Mouse (Mus musculus): Measurements from ENCODE around the gene Usp25.

The Usp25 gene

DNA sequence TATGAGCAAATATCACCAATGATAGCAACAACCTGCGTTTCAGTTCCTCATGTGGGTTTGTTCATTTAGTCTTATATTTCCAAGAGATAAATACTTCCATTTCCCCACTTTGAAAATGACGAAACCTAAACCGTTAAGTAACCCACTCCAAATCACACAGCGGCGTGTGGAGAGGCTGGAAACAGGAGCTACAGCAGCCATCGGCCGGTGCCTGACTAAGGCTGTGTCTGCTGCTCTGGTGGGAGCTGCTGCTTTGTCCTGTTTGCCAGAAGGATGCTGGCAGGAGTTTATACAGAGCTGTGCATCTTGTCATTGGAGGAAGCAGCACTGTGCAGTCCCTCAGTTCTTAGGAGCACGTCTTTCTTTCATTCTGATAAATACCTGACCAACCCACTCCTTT is 21.2 kb downstream of the Usp25 start:
- DNase-seq (ENCODE audit: low spot score in 2 of 2): no peak

DNA sequence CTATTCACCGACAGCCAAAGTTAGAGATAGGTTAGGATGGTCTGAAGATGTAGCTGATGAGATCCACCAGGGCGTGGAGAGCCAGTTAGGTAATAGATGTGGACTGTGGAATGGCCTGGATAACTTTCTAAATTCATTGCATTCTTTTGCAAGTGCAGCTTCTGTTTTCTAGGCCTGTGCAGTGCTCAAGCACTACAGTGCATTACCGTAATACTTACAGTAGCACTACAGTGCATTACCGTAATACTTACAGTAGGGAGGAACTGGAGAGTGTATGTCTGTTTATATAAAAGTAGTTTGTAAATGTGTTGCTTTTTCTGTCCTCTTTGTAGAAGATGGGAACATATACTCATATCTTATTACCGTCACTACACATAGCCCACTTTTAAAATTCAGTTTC is 28.1 kb downstream of the Usp25 start:
- no peak for DNase-seq (ENCODE audit: low spot score in 2 of 2)

DNA sequence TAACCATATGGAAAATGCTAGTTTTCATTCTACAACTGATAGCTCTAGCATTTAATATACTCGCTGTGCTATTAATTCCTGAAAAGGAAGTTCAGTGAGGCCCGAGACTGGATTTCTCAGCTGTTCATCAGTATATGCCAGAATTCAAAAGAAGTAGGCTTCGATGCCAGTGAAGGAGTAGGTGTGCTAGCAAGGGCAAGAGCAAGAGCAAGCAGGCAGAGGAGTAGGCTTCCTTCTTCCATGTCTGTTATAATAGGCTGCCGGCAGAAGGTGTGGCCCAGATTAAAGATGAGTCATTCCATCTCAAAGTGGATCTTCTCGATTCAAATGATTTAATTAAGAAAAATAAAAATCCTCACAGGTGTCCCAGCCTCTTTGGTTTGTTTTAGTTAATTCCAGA is 30.0 kb downstream of the Usp25 start:
- DNase-seq (ENCODE audit: low spot score in 2 of 2): no peak

DNA sequence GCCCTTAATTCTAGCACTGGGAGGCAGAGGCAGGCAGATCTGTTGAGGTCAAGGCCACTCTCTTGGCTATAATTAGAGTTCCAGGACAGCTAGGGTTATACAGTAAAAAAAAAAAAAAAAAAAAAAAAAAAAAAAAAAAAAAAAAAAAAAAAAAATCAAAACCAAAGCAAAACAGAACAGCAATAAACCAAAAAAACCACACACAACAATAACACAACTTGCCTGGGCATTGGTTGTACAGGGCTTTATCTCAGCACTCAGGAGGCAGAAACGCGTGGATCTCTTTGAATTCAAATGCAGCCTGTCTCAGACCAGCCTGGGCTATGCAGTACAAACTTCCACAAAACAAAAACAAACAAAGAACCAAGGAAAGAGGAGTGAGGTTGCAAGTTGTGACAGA is 40.7 kb downstream of the Usp25 start:
- DNase-seq (ENCODE audit: low spot score in 2 of 2): no peak

DNA sequence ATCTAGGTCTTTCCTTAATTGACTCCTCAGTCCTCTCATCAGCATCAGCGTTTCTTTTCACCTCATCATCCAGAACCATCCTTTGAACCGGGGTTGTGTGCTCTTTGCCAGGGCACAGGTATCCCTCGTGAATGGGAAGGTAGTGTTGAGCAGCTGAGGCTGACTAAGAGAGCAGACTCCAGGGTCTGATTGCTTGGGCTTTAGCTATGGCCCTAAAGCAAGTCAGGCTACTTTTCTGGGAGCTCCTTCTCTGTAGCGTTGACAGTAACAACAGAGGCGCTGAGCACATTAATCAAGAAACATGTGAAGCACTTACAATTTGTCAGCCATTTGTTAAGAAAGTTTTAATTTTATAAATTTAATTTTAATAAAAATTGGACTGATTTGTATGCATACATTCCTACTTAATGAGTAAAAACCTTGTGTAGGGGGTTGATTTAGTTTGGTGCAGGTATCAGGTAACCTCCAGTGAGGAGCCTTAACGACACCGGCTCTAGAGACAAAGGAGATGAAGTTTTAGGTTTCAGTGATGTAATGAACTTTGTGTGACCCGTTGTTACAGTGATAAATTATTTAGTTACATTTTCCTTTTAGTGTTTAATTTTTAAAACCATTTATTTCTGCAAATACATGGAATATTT is 42.1 kb downstream of the Usp25 start:
- DNase-seq (ENCODE audit: low spot score in 2 of 2): no peak

DNA sequence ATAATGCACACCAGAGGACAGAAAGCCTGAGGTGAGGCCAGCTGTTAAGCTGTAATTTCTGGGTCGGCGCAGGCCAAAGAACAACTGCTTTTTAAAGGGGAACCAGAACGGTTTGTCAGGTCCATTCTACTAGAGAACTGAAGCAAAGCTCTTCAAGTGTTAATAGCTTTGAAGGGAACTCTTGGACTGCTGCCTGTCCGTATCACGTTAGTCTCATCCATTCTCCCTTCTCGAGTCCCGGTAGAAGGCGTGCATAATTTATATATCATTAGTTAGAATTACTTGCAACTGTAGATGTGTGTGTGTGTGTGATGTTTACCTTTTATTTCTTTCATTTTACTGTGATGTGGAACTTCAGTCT is 42.6 kb downstream of the Usp25 start:
- no peak for DNase-seq (ENCODE audit: low spot score in 2 of 2)

DNA sequence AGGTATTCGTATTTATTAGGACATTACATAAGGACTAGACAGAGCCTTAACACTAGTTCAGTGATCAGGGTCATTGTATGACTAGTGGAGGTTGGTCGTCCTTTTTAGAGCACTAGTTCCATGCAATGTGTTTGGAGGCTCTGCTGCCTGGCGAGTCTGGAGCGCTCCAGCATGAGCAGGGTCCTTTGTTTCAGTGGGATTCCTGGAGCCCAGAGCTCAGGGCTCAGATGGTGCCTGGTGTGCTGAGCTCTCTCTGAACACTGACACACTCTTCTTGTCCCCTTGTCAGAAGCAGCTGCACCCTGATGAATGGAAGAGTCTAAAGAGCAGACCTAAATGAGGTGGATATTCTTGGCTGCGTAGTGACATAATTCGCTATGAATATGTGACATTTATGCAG is 45.1 kb downstream of the Usp25 start:
- DNase-seq (ENCODE audit: low spot score in 2 of 2): no peak

DNA sequence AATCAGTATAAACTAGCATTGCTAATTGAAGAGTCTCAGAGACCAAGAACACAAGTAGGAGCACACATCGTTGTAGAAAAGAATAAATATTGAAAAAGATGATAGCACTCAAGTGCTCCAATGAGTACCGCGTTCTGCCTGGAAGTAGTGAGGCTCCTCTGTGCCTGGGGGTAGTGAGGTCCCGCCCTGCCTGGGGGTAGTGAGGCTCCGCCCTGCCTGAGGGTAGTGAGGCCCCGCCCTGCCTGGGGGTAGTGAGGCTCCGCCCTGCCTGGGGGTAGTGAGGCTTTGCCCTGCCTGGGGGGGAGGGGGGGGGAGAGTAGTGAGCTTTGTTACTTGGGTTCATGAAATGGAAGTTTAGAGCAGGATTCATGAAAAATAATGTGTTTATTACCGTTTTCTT is 46.7 kb downstream of the Usp25 start:
- DNase-seq (ENCODE audit: low spot score in 2 of 2): peak; percentile 56 to 76

DNA sequence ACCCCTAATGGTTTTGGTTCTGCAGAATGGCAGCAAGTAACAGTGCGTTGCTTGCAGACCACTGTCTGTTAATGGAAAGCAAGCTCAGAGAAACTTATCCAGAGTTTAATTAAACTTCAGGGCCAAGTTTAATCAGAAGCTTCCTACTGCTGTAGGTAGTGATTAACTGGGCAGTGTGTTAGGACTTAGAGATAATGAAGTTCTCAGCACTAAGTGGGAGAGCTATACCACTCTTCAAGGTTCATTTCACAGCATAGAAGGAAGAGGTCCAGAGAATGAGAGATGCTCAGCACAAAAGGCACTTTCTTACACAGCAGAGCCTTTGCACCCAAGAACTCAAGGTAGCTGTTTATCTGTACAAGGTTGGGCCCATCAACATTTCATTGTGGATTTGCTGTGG is 50.4 kb downstream of the Usp25 start:
- DNase-seq (ENCODE audit: low spot score in 2 of 2): no peak

DNA sequence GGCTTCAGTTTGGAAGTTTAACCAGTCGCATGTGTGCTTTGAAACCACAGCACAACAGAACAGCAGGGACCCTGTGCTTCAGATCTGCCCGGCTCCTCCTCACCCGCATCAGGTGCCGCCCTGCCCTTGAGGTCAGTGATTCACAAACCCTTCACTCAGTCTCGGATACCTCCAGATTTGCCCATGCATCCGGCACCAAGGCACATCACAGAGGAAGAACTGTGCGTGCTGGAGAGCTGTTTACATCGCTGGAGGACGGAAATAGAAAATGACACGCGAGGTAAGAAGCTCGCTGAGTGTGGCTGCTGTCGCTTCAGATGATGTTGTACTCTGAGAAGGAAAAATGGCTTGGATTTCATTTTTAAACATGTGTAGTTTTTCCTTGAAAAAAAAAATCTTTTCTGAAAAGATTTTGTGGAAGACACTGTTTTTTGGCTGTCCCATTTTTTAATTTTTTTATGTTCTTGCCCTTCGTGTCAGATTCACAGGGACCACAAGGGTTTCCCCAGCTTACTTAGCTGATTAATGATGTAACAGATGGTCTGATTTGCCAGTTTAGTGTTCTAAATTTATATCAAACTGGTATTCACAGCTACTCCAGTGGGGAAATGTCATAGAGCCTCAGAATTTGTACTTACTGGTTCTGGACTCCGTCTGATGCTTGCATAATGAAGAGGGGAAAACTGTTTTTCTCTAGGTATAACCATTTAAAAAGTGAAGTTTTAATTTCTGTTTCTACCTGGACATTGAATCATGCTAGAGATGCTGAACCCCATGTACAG is 63.6 kb downstream of the Usp25 start:
- no peak for DNase-seq (ENCODE audit: low spot score in 2 of 2)

DNA sequence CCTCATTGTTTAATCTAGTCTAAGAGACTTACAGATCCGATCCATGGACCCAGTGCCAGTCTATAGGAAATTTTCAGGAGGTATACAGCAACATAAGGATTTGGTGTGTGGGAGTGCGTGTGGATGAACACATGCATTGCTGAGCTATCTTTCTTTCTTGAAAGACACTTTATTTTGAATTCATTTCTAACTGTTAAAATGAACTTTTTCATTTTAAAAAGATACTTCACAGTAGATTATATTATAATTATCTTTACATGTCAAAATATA is 64.2 kb downstream of the Usp25 start:
- DNase-seq (ENCODE audit: low spot score in 2 of 2): no peak

DNA sequence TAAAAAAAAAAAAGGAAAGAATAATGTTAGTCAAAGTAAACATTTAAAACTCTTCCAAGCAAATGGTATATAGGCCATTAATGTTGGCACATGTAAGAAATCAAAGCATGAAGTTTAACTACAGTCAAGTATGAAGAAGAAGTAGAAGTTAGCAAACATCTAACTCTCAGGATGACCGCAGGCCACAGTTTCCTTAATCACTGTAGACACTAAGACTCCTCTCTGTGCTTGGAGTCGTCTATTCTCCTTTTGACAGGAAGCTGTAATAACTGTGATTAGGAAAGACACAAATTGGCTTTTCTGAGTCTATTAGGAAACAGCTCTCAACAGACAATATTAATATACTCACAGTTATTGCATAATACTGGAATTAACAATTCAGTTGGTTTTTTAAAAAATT is 70.6 kb downstream of the Usp25 start:
- no peak for DNase-seq (ENCODE audit: low spot score in 2 of 2)

DNA sequence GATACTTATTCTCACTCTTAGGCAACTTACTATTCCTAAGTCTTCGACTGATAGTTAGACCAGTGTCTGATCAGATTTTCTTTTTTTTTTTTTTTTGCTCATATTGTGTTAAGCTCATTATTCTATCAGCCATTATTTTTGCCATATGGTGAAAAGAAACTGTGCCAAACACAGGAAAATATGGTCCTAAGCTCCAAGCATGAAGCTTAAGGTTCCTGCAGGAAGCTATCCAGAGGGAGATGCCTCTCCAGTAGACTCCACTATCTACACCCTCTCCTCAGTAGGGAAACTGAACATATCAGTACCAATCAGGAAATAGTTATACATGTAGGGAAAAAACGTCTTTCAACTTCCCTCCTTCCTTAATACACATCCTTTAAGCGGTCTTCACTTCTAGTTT is 76.3 kb downstream of the Usp25 start:
- DNase-seq (ENCODE audit: low spot score in 2 of 2): no peak

DNA sequence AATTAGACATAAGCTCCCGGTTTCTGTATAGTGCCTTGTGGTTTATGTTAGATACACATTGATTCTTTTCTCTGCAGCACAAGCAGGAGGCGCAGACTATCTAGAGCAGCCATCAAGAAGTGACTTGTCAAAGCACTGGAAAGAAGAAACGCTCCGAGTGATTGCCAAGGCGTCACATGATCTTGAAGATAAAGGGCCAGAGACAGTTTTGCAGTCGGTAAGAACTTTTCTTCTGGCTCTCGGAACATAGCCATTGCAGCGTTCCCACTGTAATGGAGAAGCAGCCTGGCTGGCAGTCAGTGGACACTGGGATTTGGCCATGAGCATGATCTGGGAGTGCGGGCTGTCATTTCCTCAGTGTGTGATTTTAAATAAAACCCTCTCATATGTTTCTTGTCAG is 80.0 kb downstream of the Usp25 start:
- DNase-seq (ENCODE audit: low spot score in 2 of 2): no peak

DNA sequence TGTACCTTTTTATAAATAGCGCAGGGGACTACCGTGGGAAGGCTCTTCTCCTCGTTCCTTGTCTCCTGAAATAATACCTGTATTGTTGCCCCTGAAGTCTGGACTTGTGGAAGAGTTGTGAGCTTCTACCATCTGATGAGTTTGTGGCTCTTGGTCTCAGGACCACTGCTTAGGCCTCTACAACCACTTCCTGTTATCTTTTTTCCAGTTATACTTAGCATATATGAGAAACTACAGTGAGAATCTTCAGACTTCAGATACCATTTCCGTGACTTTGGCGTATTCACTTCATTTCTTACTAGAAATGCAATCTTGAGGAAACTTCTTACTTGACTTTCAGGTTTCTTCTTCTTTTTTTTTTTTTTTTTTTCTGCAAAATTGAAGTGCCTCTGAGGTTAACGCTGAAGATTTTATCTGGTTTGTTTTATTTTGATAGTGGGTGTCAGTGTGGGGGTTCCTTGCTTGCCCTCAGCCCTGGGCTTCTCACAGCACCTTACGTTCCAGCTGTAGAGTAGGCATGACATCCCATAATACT is 81.6 kb downstream of the Usp25 start:
- DNase-seq (ENCODE audit: low spot score in 2 of 2): peak in 1 of 2 experiments; percentile 23

DNA sequence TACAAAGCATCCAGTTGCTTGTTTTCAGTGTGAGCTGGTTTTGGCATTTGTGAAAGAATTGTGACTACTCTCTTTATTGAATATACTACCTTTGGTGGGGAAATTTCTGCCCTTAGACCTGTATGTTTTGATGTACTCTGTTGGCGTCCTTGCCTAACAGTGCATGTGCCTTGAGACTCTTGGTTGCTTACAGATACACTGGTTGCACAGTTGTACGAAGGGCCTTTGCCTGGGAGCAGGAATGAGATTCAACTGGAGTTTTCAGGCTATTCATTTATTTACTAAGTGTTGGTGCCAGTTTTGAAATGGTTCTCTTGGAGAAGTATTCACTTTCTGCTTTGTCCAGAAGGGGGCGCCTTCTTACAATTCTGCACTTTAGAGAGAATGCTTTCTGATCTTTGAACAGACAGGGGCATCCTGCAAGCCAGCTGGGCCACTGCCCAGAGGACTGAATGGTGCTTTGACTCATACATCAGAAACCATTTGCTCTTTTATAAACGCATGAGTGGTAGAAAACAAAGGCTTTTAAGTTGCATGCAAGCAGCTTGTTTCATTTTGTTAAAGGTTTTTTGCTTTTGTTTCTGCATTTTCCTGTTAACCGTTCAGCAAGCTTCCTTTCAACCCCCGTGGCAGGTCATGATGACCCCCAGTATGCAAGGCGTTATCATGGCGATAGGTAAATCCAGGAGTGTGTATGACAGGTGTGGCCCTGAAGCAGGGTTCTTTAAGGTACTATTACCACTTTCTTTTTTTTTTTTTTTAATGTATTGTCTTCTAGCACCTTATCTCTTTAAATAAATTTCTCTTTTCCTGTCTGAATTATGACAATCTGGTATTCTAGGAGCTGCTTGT is 85.7 kb downstream of the Usp25 start:
- DNase-seq (ENCODE audit: low spot score in 2 of 2): peak; percentile 42 to 43

DNA sequence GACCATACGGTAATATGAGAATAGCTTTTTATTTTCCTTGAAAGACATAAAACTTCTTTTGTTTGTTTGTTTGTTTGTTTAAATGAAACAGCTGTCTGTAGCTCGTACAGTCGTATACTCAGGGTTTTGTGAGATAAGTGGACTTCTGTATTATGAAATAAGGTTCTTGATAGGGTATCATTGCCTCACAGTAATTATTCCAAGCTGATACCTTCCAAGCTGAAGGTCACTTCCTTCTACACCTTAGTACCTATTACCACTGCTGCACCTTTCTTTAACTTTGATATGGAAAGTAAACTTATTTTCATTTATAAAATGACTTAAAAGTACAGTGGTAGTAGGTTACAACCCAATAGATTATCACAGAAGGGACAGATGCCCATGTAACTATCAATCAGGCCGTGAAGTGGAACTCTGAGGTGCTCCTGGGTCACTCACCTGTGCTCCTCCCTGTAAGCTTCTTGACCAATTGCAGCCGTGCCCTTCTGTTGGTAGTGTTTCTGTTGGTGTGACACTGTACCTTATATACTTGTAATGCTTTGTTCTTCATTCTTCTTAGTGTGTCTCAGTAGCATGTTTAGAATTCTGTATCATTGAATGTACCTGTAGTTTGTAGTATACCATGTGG is 90.2 kb downstream of the Usp25 start:
- no peak for DNase-seq (ENCODE audit: low spot score in 2 of 2)

DNA sequence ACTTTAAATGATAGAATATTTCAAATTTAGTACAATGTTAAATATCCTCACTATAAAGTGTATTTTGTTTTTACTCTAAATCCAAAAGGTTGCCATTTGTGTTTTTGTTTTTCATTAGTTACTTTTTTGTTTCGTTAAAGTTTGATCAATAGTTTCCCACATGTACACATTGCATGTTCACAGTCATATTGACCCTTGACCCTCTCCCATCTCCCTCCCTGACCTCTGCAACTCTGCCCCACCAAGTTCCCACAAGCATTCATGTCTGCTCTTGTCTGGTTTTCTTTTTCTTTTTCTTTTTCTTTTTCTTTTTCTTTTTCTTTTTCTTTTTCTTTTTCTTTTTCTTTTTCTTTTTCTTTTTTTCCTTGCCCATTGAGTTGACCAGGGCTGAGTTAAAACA is 97.8 kb downstream of the Usp25 start:
- DNase-seq (ENCODE audit: low spot score in 2 of 2): no peak

DNA sequence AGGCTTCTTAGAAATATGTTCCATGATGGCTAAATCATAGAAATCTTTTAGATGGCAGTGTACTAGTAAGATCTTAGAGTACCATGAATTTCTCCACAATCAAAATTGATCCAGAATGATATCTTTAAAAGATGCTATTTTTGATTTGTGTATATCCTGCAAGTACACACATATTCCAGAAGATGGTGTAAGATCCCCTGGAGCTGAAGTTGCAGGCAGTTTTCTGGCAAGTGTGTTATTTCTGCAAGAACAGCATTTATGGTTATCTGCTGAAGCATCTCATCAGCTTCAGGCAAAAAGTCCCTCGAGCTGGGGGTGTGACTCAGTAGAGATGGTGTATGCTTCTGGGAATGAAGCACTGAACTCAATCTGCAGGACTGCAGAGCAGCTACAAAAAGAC is 112.4 kb downstream of the Usp25 start:
- DNase-seq (ENCODE audit: low spot score in 2 of 2): no peak

DNA sequence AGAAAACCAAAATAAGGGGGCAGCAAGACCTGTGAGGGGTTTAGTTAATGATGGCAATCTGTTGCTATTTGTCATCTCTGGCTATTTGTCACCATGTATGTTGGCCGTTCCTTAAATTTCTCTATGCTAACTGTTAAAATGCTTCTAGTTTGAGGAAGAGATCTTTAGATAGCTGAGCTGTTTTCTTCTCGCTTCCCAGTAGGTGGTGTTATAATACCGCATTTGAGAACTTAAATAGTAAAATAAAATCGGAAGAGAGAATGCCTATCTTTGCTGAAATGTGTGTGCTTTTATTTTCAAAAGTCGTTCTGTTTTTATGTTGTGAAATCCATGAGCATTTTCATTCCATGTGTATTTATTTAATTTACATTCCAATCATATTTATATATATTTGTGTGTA is 115.2 kb downstream of the Usp25 start:
- no peak for DNase-seq (ENCODE audit: low spot score in 2 of 2)

DNA sequence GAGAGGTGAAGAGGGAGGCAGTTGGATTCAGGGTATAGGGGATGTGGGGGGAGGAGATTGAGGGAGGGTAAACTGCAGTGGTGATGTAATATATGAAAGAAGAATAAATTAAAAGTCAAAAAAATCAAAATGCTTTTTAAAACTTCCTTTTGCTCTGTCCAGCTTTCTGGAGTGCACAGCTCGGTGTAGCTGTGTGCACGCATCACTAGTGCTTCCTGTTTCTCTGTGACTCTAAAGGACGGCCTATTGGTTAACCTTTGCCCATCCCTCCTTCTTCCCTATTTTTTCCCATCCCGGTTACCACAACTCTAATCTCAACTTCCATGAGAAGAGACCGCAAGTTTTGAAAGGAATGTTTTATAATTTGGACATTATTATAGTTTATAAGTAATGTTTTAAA is 119.5 kb downstream of the Usp25 start:
- no peak for DNase-seq (ENCODE audit: low spot score in 2 of 2)

DNA sequence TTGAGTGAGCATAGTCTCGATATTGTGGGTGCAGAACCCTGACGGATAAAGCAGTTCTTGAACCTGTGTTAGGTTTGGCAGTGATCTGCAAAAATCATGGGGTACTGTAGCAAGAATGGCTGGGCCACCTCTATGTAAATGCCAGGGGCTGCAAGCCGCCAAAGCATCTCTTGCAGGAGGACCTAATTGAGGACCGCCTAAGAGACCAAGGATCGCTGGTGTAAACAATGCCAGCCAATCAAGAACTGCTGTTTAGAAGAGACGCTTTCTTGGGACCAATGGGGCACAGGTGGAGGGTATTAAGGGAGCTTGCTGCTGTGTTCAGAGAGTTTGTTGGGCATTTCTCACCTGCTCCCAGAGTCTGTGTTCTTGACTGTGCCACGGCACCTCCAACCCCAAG is 127.1 kb downstream of the Usp25 start:
- no peak for DNase-seq (ENCODE audit: low spot score in 2 of 2)

Measured in natural killer cell, adult 2 months (primary cell).